Mouse (Mus musculus) liver, adult 2 months (tissue): ENCODE measurements around the gene Macf1.

Experiments used
- CTCF ChIP-seq: fragments of 200-500 bp; IDR thresholded peaks from 2 replicates; pipeline ENCODE4 v1.5.1; 2011; ENCODE audit warnings: low read depth, low read length, control low read depth
- POLR2A ChIP-seq: fragments of 200-500 bp; IDR thresholded peaks from 2 replicates; pipeline ENCODE4 v1.6.1; 2011; ENCODE audit warnings: low read length, control low read depth; ENCODE audit not compliant: insufficient read depth; ENCODE audit errors: extremely low read depth

DNA sequence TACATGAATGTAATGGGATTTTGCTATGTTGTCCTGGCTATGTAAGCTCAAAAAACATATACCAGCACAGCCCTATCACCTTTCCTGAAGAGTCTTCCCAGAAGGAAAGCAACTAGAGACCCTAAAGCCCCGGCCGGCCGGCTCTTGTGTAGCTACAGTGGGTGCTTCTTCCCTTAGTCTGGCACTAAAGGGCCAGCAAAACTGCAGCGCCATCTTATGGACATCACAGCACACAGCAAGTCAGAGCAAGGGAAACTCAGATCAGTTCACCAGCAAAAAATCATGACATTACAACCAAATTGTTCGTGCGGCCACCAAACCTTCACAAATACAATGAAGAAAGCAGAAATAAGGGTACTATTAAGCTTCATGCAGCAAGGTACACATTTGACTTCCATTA lies 154.9 kb downstream of the Macf1 start:
- TF ChIP-seq CTCF, result peak; percentile 73
- no peak for TF ChIP-seq POLR2A
